Mouse (Mus musculus) right cerebral cortex, postnatal 25 days (tissue): Measurements from ENCODE around the gene Exoc4.

Experiments used
- DNase-seq: peaks from one replicate; pipeline ENCODE4 v3.0.0; 2022

Exoc4 gene

DNA sequence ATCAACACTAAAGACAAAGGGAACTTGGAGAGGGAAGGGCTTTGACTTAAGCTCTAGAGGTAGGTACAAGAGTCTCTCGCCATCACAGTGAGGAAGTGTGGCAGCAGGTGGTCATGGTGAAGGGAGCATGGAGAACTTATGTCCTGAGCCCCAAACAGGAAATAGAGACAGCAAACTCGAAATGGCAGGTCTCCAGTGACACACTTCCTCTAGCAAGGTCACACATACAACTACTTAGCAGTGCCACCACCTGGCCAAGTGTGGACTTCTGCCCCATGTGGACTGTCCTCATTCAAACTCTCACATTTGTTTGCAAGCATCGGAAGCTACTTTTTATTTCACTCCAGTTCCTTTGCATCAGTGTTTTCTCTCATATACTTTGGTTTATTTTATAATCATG lies 74.0 kb downstream of the Exoc4 start:
- DNase-seq: no peak

- no peak for DNase-seq
Observed at GRCm38 (mm10) chr6:33323386-33323785, 74.5 kb downstream of the Exoc4 start.

DNA sequence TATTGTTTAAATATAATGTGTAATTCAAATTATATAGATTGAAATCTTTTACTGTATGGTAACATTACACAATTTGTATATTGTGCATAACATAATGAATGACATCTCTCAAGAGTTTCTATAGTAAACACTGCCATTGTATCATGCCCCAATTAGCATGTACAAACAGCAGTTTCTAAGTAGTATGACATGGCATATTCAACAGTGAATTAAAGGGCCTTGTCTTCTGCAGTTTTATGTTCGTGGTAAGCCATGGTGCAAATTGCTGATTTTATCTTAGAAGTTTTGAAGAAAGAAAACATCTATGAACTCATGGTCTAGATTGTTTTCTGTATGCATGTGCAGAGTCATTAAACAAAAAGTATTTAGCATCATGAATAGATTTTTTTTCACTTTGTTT lies 79.4 kb downstream of the Exoc4 start:
- DNase-seq: no peak

- no peak for DNase-seq
Observed at GRCm38 (mm10) chr6:33347088-33347775, 98.3 kb downstream of the Exoc4 start.

DNA sequence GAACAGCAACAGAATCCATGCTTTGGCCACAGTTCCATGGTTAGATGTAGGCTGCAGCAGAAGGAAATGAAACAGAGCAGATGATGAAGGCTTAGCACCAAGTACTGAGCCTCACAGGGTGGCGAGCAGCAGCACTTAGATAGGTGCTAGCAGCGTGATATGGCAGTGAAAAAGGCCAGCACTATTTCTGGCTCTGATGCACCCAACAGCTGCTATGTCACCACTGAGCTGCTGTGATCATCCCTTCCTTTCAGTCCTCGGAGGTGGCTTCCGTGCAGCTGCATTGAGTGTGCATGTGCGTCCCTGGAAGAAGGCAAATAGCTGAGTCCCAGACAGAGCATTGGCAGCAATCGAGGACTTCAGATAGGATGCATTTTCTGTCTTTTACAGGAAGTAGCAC lies 112.7 kb downstream of the Exoc4 start:
- DNase-seq: peak; percentile 29

- no peak for DNase-seq
Observed at GRCm38 (mm10) chr6:33380517-33380916, 131.6 kb downstream of the Exoc4 start.

DNA sequence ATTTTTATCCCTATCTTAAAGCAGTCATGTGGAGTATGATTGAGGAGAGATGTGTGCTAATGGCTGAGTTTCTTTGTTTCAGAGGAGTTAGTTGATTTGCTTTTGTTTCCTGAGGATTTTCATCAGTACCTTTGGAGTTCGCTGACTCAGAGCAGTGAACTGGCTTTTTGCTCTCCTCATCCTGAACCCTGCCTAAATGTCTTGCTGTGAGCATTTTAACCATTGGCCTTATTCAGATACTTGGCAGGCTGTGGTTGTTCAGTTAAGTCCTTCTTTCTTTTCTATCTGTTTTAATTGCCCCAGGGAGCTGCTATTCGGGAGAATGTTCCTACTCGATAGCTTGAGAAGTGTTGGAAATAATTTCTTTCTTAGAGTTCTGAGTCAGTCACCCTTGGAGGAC lies 133.3 kb downstream of the Exoc4 start:
- no peak for DNase-seq

GRCm38 (mm10) chr6:33392020-33392419 lies 143.1 kb downstream of the Exoc4 start:
- no peak for DNase-seq

GRCm38 (mm10) chr6:33399491-33399890 lies 150.6 kb downstream of the Exoc4 start:
- no peak for DNase-seq

- no peak for DNase-seq
Observed at GRCm38 (mm10) chr6:33401161-33401560, 152.3 kb downstream of the Exoc4 start.

DNA sequence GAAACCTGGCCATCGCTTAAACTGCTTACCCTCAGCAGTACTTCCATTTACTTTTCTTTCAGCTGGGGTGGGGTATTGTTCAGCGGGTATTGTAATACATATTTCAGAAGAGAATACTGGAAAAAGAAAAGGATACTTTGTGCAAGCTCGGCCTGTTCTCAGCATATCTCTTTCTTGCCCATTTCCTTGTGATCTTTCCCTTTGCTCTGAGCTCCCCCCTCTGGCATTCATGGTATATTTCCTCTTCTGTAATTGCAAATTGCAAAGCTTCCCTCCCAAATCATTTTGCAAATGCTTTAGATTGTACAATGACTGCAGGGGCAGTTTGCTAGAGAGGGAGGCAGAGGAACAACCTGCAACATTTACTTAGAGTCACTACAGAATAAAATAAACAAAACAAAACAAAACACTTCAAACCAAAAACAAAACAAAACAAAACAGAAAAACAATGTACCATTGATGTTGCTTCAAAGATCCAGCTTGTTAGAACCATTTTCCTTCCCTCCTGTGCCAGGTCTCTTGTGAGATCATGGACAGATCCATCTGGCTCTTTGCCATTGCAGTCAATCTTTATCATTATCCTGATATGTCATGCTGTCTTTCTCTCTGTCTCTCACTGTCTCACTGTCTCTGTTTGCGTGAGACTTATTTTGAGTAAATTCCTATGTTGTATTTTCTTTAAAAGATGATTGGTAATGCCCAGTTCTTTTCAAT lies 156.8 kb downstream of the Exoc4 start:
- no peak for DNase-seq

DNA sequence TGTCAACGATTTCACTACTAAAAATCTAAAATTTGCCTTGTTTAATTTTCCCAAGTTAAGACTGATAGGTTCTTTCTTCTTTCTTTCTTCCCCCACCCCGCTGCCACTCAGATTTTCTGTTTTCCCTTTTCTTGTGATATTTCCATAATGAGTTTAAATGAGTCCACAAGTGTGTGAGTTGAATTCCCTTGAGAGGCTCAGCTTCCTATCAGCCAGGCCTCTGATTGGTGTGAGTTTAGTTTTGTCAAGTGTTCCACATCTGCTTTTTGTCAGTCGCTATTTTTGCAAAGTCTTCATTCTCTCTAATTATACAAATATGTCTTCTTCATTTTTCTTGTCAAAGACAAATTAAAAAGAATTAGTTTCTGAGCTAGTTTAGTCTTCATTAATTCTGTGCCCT lies 160.7 kb downstream of the Exoc4 start:
- no peak for DNase-seq

DNA sequence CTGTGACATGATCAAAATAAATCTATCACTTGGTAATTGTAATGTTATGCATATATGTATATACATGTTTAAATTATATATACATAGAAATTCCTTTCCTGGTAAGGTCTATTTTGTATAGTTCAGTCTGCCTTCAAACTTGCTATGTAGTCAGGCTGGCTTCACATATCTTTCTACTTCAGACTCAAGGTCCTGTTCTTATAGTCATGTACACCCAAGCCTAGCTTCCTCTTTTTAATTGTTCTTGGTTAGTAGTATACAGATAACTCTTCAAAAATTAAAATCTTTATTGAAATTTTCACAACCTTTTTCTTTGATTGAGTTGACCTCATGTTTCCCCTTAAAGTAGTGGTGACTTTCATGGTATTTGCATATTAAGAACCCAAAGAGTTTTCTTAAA lies 176.1 kb downstream of the Exoc4 start:
- no peak for DNase-seq

- DNase-seq: no peak
Observed at GRCm38 (mm10) chr6:33431207-33431787, 182.4 kb downstream of the Exoc4 start.

DNA sequence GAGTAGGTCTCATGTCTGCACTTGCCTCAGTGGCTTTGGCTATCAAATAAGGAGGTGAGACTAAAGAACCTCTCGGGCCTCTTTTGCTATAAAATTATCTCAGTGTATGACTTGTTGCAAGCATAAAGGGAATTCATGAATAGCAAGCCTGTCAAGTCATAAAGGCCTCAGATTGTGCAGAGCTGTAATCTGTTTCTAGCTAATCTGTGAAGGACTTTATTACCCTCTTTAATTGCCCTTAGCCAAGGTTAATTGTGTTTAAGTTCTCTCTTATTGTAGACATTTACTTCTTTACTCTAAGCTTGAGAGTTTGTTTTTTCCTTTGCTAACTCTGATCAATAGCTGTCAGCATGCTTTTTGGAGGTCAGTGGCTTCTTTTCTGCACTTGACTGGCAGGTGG lies 191.6 kb downstream of the Exoc4 start:
- no peak for DNase-seq

DNA sequence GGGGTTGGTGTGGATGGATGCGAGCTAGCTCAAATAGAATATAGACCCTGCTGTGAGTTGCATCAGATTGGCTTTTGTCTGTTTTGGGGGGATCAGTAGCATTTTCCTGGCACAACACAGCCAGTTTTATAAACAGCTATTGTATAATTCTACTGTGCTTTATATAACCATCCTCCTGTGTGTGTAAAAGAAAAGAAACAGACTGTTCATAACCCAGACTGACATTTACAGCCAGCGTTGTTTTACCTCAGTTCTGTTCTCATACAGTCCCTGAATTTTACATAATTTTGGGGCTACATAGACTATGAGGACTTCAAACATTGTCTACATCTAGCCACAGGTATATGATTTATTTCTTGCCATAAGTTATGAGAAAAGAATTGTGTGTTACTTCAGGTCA lies 204.9 kb downstream of the Exoc4 start:
- no peak for DNase-seq

GRCm38 (mm10) chr6:33454354-33454753 lies 205.5 kb downstream of the Exoc4 start:
- no peak for DNase-seq

GRCm38 (mm10) chr6:33455238-33455637 lies 206.4 kb downstream of the Exoc4 start:
- no peak for DNase-seq

DNA sequence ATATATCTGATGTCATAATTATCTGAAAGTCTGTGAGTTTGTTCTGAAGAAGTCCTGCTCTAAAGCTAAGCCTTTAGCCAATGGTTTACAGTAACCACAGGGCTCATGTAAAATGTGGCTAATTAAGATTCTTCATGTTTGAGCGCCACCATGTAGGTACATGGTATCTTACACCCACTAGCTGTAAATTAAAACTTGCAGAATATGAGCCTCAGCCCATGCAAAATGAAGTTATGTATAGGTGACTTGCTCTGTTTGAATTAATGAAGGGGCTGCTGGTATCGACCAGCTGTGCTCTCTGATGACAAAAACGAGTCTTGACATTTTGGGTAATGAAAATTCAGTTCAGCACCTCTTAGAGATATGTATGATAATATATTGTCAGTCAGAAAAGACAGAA lies 216.0 kb downstream of the Exoc4 start:
- DNase-seq: no peak

DNA sequence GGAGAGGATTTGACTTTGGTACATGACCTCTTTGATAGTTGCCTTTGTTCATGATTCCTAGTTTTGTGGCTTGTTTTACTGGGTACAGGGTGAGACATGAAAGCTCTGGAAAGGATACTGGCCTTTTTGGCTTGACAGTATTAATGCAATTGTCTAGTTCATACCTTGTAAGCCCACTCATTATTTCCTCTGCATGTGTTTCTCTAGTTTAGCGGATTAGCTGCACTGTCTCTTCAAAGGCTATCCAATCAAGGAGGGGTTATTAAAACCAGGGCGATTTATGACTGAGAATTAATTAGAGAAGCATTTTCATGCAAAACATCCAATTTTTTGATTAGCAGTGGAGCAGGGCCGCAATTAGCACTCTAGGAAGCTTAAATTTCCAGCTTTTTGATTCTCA lies 216.5 kb downstream of the Exoc4 start:
- DNase-seq: no peak

DNA sequence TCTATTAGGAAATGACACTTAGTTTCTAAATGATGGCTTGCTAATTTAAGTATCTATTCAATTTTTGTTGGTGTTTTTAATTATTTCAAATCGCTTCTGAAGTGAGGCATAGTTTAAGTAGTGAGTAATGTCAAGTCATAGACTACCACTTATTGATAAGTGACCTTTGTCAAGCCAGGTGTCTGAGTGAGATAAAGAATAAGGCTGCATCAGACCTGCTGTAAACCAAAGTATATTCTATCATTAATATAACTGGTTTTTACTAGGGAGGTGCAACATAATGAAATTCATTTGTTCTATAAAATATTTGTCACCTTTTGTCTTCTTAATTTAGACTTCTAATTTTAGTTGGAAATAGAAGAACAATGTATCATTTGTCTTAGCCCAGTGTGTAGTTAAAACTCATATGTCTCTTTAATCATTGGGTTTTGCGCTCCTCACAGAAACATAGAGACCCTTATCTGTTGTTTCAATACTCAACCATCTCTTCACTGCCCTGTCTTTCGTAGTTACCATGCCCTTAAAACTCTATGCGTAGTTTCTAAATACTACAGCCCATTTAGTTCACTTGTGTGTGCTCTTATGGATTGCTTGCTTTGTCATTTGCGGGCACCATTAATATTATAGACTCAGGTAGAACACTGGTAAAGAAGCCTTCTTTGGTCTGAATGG lies 217.4 kb downstream of the Exoc4 start:
- no peak for DNase-seq

DNA sequence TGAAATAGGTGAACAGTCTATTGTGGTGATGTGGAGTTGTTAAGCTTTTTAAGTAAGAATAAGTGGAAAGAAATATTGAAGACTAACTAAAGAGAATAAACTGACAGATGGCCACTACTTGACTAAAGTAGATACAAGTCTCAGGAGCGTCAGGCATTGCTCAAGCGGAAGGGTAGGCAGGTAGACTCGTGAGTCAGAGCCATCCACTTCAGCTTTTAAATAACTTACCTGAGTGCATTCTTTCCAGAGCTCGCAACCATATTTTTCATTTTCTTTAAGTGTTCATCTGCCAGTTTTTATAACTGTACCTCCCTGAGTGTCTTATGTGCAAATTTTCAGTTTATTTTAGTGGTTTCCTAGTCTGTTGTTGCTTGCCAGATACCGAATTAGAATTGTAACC lies 219.6 kb downstream of the Exoc4 start:
- no peak for DNase-seq

DNA sequence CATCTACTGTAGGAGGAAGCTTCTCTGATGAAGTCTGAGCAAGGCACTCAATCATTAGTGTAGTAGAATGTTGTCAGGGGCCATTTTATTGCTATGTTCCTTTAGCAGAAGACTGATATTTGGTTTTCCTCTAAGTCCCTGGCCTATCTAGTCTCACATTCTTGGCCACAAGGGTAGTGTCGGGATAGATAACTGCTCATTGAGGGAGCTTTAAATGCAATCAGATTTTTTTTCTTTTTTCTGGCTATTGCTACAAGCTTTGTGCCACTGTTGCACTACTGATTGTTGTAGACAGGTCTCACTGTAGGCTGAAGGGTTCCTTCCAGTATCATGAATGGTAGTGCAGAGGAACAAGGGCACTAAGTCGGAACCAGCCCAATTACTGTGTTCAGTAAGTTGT lies 227.2 kb downstream of the Exoc4 start:
- no peak for DNase-seq

DNA sequence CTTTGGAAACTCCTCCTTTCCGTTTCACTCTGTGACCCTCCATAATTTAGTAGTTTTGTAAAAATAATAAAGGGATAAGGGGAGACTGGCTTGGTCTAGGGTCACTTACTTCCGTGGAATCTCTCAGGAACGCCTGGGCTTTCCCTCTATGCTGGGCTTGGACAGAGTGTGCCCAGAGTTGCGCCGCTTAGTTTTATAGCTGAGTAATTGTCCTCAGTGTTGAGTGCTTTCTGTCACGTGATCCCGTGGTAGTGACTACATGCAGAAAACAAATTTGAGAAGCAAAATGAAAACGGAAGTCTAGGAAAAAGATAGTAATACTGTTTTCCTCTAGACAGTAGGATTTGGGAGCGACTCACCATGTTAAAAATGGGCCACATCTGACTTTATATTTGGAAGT lies 235.7 kb downstream of the Exoc4 start:
- no peak for DNase-seq
